Mouse (Mus musculus): ENCODE results near the gene Hoxd9. TPM values are rescaled to one million over a fixed set of nuclear protein-coding genes. Genes with fewer than 3 reads are reported as not detected.

Hoxd9 gene
- total and polyA plus RNA-seq, 3 experiments = not detected

GRCm38 (mm10) chr2:74655420-74655781 lies 42.1 kb upstream of the Hoxd9 start:
- Histone ChIP-seq H3K4me1 (ENCODE audit: control insufficient read depth in 1 of 2, insufficient read depth in 2 of 2) (no peaks in the 10 kb centered on the region), H3K4me2 (ENCODE audit: insufficient read depth, low read depth, poor library complexity, severe bottlenecking) (no peak overlapping the region), H3K79me2 (replicated peaks; ENCODE audit: control insufficient read depth, extremely low read depth, insufficient read depth, poor library complexity, severe bottlenecking) (no peaks in the 10 kb centered on the region), H3K9ac (ENCODE audit: insufficient read depth, low read depth) (no peak overlapping the region), H3K9me3 (replicated peaks; ENCODE audit: low read length) (peaks cover 33% of the 10 kb centered on the region), H3K36me3 (replicated peaks in 1 of 2; ENCODE audit: control insufficient read depth in 1 of 2, insufficient read depth in 1 of 2, low read length in 1 of 2) (no peaks in the 10 kb centered on the region), H3K27ac (ENCODE audit: insufficient read depth, low read depth) (no peak overlapping the region), H3K4me3 (replicated peaks in 1 of 3; ENCODE audit: low read depth in 2 of 3, low read length in 2 of 3, poor library complexity in 1 of 3) (no peak overlapping the region), H3K27me3 (replicated peaks) (no peaks in the 10 kb centered on the region)
- dilution Hi-C loops (cut with MboI; ENCODE audit: extremely low pct_ligation_motif_present, extremely low pct_unique_long_range_greater_than_20kb, low sequenced_read_pairs) (no loop called here), in situ Hi-C loops (cut with MboI; ENCODE audit: low pct_ligation_motif_present, low pct_unique_long_range_greater_than_20kb, low sequenced_read_pairs) (loop anchor here (25.0 kb wide), 1 partner anchor 1068 kb away; the partner anchor contains the start of gene Chrna1)
- TF ChIP-seq KAT2A (IDR thresholded peaks at IDR 0.05; ENCODE audit: insufficient replicate concordance, low read length) = no peak
- TF ChIP-seq GABPA (IDR thresholded peaks at IDR 0.05; ENCODE audit: insufficient replicate concordance, low read depth, low read length) = no peak
- TF ChIP-seq NRF1 (IDR thresholded peaks at IDR 0.05; ENCODE audit: low read depth, low read length) = no peak
- TF ChIP-seq ZC3H11A (IDR thresholded peaks at IDR 0.05; ENCODE audit: low read depth, low read length) = no peak
- DNase-seq (ENCODE audit: extremely low read depth) = no peak

GRCm38 (mm10) chr2:74655821-74656631 lies 41.5 kb upstream of the Hoxd9 start:
- Histone ChIP-seq H3K9ac (ENCODE audit: insufficient read depth, low read depth) (no peak overlapping the region), H3K4me3 (replicated peaks in 1 of 3; ENCODE audit: low read depth in 2 of 3, low read length in 2 of 3, poor library complexity in 1 of 3) (no peak overlapping the region), H3K27me3 (replicated peaks) (no peaks in the 10 kb centered on the region), H3K79me2 (replicated peaks; ENCODE audit: control insufficient read depth, extremely low read depth, insufficient read depth, poor library complexity, severe bottlenecking) (no peaks in the 10 kb centered on the region), H3K36me3 (replicated peaks in 1 of 2; ENCODE audit: control insufficient read depth in 1 of 2, insufficient read depth in 1 of 2, low read length in 1 of 2) (no peaks in the 10 kb centered on the region), H3K27ac (ENCODE audit: insufficient read depth, low read depth) (no peak overlapping the region), H3K4me2 (ENCODE audit: insufficient read depth, low read depth, poor library complexity, severe bottlenecking) (no peak overlapping the region), H3K4me1 (ENCODE audit: control insufficient read depth in 1 of 2, insufficient read depth in 2 of 2) (no peaks in the 10 kb centered on the region), H3K9me3 (replicated peaks; ENCODE audit: low read length) (peaks cover 38% of the 10 kb centered on the region)
- DNase-seq (ENCODE audit: extremely low read depth) = no peak
- no peak for TF ChIP-seq IRF4 (IDR thresholded peaks at IDR 0.05; ENCODE audit: low read depth, low read length)
- no peak for TF ChIP-seq USF1 (IDR thresholded peaks at IDR 0.05; ENCODE audit: low read depth, low read length)
- no peak for TF ChIP-seq CHD1 (IDR thresholded peaks at IDR 0.05; ENCODE audit: low read depth, low read length)
- no peak for TF ChIP-seq RAD21 (IDR thresholded peaks at IDR 0.05; ENCODE audit: low read depth, low read length)
- TF ChIP-seq TCF12 (IDR thresholded peaks at IDR 0.05; ENCODE audit: low read depth, low read length) = no peak
- TF ChIP-seq E2F4 (IDR thresholded peaks at IDR 0.05; ENCODE audit: insufficient replicate concordance, low read depth, low read length) = no peak
- no peak for TF ChIP-seq HCFC1 (IDR thresholded peaks at IDR 0.05; ENCODE audit: low read depth, low read length)
- TF ChIP-seq MXI1 (IDR thresholded peaks at IDR 0.05; ENCODE audit: low read depth, low read length) = no peak
- TF ChIP-seq SIN3A (IDR thresholded peaks at IDR 0.05; ENCODE audit: low read length) = no peak
- TF ChIP-seq GABPA (IDR thresholded peaks at IDR 0.05; ENCODE audit: insufficient replicate concordance, low read depth, low read length) = no peak
- TF ChIP-seq SMC3 (IDR thresholded peaks at IDR 0.05; ENCODE audit: low read depth, low read length) = no peak
- TF ChIP-seq ETS1 (conservative IDR thresholded peaks at IDR 0.05; ENCODE audit: low read depth, low read length) = no peak
- no peak for TF ChIP-seq ZC3H11A (IDR thresholded peaks at IDR 0.05; ENCODE audit: low read depth, low read length)
- no peak for TF ChIP-seq MAX (IDR thresholded peaks at IDR 0.05; ENCODE audit: low read length)
- in situ Hi-C loops (cut with MboI; ENCODE audit: low pct_ligation_motif_present, low pct_unique_long_range_greater_than_20kb, low sequenced_read_pairs) (loop anchor here (25.0 kb wide), 1 partner anchor 1069 kb away; the partner anchor contains the start of gene Chrna1), dilution Hi-C loops (cut with MboI; ENCODE audit: extremely low pct_ligation_motif_present, extremely low pct_unique_long_range_greater_than_20kb, low sequenced_read_pairs) (no loop called here)

Data from CH12.LX (cell line).